Mouse (Mus musculus) cortical plate, adult 2 months (tissue): ENCODE measurements around the gene Rpap1. TPM values are rescaled to one million over a fixed set of nuclear protein-coding genes. Genes with fewer than 3 reads are reported as not detected.

Experiments
- H3K27ac ChIP-seq: fragments of 200-500 bp; 2 replicates; pipeline ENCODE4 v1.5.1; 2012; ENCODE audit warnings: low read length, control low read depth, inconsistent platforms; ENCODE audit not compliant: insufficient read depth
- H3K4me1 ChIP-seq: fragments of 200-500 bp; 2 replicates; pipeline ENCODE4 v1.6.1; 2011; ENCODE audit warnings: low read length; ENCODE audit not compliant: control insufficient read depth, insufficient read depth
- H3K4me3 ChIP-seq: fragments of 200-500 bp; 2 replicates; pipeline ENCODE4 v1.5.1; 2011; ENCODE audit warnings: mild to moderate bottlenecking, low read length, control low read depth; ENCODE audit not compliant: insufficient read depth
- CTCF ChIP-seq: fragments of 200-500 bp; IDR thresholded peaks from 2 replicates; pipeline ENCODE4 v1.5.1; 2011; ENCODE audit warnings: mild to moderate bottlenecking, control low read depth, low read length; ENCODE audit not compliant: insufficient read depth; ENCODE audit errors: extremely low read depth
- POLR2A ChIP-seq: fragments of 200-500 bp; IDR thresholded peaks from 2 replicates; pipeline ENCODE4 v1.6.1; 2011; ENCODE audit warnings: mild to moderate bottlenecking, low read length, control low read depth; ENCODE audit not compliant: insufficient read depth; ENCODE audit errors: extremely low read depth
- polyA plus RNA-seq: library from polyadenylated mRNA; depleted of rRNA; stranded (reverse); fragments of >200 nt; gene quantifications from 2 replicates; pipeline ENCODE4 v1.2.3, GENCODE M21; 2012; rRNA removed

Gene Rpap1
- 14.6 and 15.4 TPM in 2 replicates for polyA plus RNA-seq

DNA sequence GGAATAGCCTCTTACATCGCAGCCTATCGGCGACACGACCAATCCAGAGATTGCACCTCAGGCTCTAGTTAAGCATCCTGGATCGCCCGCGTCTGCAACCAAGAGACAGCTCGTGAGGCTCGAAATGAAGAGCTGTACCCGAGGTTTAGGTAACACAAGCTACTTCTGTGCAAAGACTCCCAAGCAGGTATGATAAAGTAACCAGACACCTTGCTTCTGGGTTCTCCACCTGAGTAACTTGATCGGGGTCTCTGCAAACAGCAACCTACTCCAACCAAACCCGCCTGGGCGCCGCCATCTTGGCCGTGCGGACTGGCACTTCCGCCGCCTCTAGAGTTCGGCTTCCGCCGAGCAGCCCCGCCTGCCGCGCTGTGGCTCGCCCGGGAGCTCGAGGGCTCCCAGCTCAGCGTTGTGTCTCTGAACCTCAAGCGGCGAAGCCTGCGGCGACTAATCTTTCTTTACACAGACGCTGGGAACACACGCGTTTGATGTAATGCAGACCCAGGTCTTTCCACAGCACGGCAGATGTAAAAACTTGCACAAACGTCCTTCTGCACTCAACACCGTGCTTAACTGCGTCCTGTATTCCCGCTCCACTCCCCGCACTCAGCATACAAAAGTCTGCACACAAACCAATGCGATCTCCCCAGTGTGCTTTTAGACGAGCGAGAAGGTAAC, at the start of gene Rpap1:
Rpap1 (minus strand) TSS at position 332 of the 678 bp plus-strand sequence.
- Histone ChIP-seq H3K4me1 (peaks cover 1% of the 10 kb centered on the region; the same call in 1 of the 2 replicates), H3K27ac (peak within 1 kb of the TSS; percentile 77), H3K4me3 (peak within 1 kb of the TSS; percentile 75)
- TF ChIP-seq POLR2A (peak; percentile 78), CTCF (no peak)

GRCm38 (mm10) chr2:119834231-119834630, 46.9 kb upstream of the Rpap1 start:
- Histone ChIP-seq H3K27ac (no peak overlapping the region), H3K4me3 (no peak overlapping the region), H3K4me1 (no peaks in the 10 kb centered on the region; the same call in none of the 2 replicates)
- no peak for TF ChIP-seq POLR2A
- no peak for TF ChIP-seq CTCF

DNA sequence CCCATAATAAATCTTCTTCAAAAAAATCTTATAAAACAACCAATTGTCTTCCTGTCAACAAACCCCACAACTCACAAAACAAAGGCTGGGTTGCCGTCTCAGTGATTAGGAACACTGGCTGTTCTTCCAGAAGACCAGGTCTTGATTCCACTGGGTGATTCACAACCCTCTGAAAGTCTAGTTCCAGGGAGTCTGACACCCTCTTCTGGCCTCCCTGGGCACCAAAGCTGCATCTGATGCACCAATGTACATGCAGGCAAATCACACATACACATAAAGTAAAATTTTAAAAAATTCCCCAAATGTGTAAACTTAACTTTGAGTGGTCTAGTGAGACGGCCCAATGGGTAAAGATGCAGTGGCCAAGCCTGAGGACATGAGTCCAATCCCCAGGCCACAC, 43.2 kb upstream of the Rpap1 start:
- Histone ChIP-seq H3K27ac (no peak overlapping the region), H3K4me1 (no peaks in the 10 kb centered on the region), H3K4me3 (no peak overlapping the region)
- TF ChIP-seq CTCF (peak; percentile 40), POLR2A (no peak)

DNA sequence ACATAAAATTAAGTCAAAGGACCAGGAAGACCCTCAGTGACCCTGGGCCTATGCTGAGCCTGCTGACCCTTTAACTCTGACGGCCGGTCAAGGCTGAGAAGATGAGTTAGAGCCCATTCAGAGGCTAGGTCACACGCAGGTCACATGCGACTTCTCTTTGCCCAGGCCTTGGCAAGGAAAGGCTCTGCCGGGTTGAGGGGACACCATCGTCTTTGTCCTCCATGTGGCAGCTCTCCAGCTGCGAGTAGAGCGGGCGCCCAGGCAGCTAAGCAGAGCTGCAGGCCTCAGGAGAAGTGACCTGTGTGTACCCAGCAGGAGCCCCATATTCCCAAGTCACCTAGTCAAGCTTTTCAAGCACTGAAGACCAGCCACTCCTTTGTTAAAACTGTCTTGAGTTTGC, 33.8 kb upstream of the Rpap1 start:
- Histone ChIP-seq H3K27ac (no peak overlapping the region), H3K4me1 (no peaks in the 10 kb centered on the region), H3K4me3 (no peak overlapping the region)
- TF ChIP-seq CTCF (no peak), POLR2A (no peak)

- Histone ChIP-seq H3K4me3 (no peak overlapping the region), H3K4me1 (peaks cover 5% of the 10 kb centered on the region; the same call in 1 of the 2 replicates), H3K27ac (no peak overlapping the region)
- no peak for TF ChIP-seq POLR2A
- TF ChIP-seq CTCF, result no peak
Observed at GRCm38 (mm10) chr2:119818668-119819272, 31.4 kb upstream of the Rpap1 start.

GRCm38 (mm10) chr2:119817047-119817446, 29.7 kb upstream of the Rpap1 start:
- TF ChIP-seq CTCF, result no peak
- TF ChIP-seq POLR2A, result no peak
- H3K4me1 ChIP-seq, result peaks cover 7% of the 10 kb centered on the region
- peak overlapping the region; percentile 52; the same call in 1 of the 2 replicates for H3K27ac ChIP-seq
- H3K4me3 ChIP-seq, result no peak overlapping the region

DNA sequence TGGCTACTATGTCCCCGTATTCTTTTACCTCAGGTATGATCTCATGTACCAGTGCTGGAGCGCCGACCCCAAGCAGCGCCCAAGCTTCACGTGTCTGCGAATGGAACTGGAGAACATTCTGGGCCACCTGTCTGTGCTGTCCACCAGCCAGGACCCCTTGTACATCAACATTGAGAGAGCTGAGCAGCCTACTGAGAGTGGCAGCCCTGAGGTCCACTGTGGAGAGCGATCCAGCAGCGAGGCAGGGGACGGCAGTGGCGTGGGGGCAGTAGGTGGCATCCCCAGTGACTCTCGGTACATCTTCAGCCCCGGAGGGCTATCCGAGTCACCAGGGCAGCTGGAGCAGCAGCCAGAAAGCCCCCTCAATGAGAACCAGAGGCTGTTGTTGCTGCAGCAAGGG, 29.3 kb upstream of the Rpap1 start:
- TF ChIP-seq CTCF (no peak), POLR2A (no peak)
- Histone ChIP-seq H3K4me1 (peaks cover 9% of the 10 kb centered on the region), H3K4me3 (no peak overlapping the region), H3K27ac (no peak overlapping the region)

- H3K4me1 ChIP-seq, result peaks cover 15% of the 10 kb centered on the region
- no peak overlapping the region for H3K4me3 ChIP-seq
- H3K27ac ChIP-seq, result no peak overlapping the region
- TF ChIP-seq POLR2A, result no peak
- TF ChIP-seq CTCF, result no peak
Observed at GRCm38 (mm10) chr2:119814376-119814933, 27.1 kb upstream of the Rpap1 start.

GRCm38 (mm10) chr2:119811490-119812146, 24.3 kb upstream of the Rpap1 start:
- peaks cover 15% of the 10 kb centered on the region for H3K4me1 ChIP-seq
- H3K27ac ChIP-seq, result peak overlapping the region; percentile 27; the same call in 1 of the 2 replicates
- no peak overlapping the region for H3K4me3 ChIP-seq
- no peak for TF ChIP-seq CTCF
- 0 out of 2 replicates have a peak, but pooled peaks have one; percentile 19 for TF ChIP-seq POLR2A
